Mouse (Mus musculus) liver, postnatal 0 days (tissue): ENCODE measurements at regions not wholly inside any gene's neighbourhood (a gene's known extent, or its start where the extent isn't known, plus 50 kb on each side); places are given as distances from the start of the nearest gene placed in this dataset.

ENCODE experiments used
- ATAC-seq: fragments of 200-750 bp; cut with Nextera tagmentation; 2 replicates; pipeline ENCODE4 v1.8.0; 2017; ENCODE audit warnings: mild to moderate bottlenecking, moderate library complexity
- DNase-seq: peaks from one replicate; pipeline ENCODE4 v3.0.0-alpha.2; 2016
- H3K27ac ChIP-seq: fragments of 300-500 bp; sonication (generic); 2 replicates; pipeline ENCODE4 v1.5.1; 2014; ENCODE audit warnings: antibody characterized with exemption, moderate library complexity, mild to moderate bottlenecking, low read depth
- H3K27me3 ChIP-seq: fragments of 300-500 bp; sonication (generic); 2 replicates; pipeline ENCODE4 v1.6.1; 2014; ENCODE audit warnings: low read length, control low read depth, mixed read lengths; ENCODE audit not compliant: insufficient read depth
- H3K36me3 ChIP-seq: fragments of 300-500 bp; sonication (generic); replicated peaks from 2 replicates; pipeline ENCODE4 v1.6.1; 2014; ENCODE audit warnings: mild to moderate bottlenecking, control low read depth, low read length, moderate library complexity, mixed read lengths; ENCODE audit not compliant: insufficient read depth
- H3K4me1 ChIP-seq: fragments of 300-500 bp; sonication (generic); 2 replicates; pipeline ENCODE4 v1.6.1; 2014; ENCODE audit warnings: antibody characterized with exemption, mild to moderate bottlenecking, control low read depth; ENCODE audit not compliant: insufficient read depth
- H3K4me2 ChIP-seq: fragments of 300-500 bp; sonication (generic); 2 replicates; pipeline ENCODE4 v1.6.1; 2014; ENCODE audit warnings: low read depth, mild to moderate bottlenecking, low read length, moderate library complexity, mixed read lengths
- H3K4me3 ChIP-seq: fragments of 300-500 bp; sonication (generic); 2 replicates; pipeline ENCODE4 v1.5.1; 2014; ENCODE audit warnings: low read depth, low read length
- H3K9ac ChIP-seq: fragments of 300-500 bp; sonication (generic); replicated peaks from 2 replicates; pipeline ENCODE4 v1.6.1; 2014; ENCODE audit warnings: mild to moderate bottlenecking, moderate library complexity
- H3K9me3 ChIP-seq: fragments of 300-500 bp; sonication (generic); 2 replicates; pipeline ENCODE4 v1.6.1; 2016; ENCODE audit warnings: mild to moderate bottlenecking, control low read depth, low read length, mixed read lengths
- CTCF ChIP-seq: sonication (generic); IDR thresholded peaks from 2 replicates; pipeline ENCODE4 v1.5.1; 2016; ENCODE audit warnings: antibody characterized with exemption, low read depth
- EP300 ChIP-seq: IDR thresholded peaks from 2 replicates; pipeline ENCODE4 v1.6.1; 2016; ENCODE audit warnings: antibody characterized with exemption, low read depth, mild to moderate bottlenecking
- WGBS: fragments of 180-500 bp; shearing (Covaris S2); extraction: QIAGEN DNeasy Blood & Tissue Kit; methylation state at CpG from one replicate; pipeline ENCODE4 v1.1.7; 2014; ENCODE audit not compliant: insufficient replicate concordance; 5-methylcytosine and 5-hydroxymethylcytosine counted together

GRCm38 (mm10) chr9:115481176-115481575 lies 171.0 kb upstream of the Stt3b start:
- no peak overlapping the region for H3K27ac ChIP-seq
- DNase-seq, result no peak
- no peak for TF ChIP-seq CTCF
- TF ChIP-seq EP300, result no peak
- 66% methylated on average over 5 of the region's 5 CpGs for whole genome bisulfite sequencing
- no peak overlapping the region for H3K9ac ChIP-seq
- H3K36me3 ChIP-seq, result no peaks in the 10 kb centered on the region
- H3K4me1 ChIP-seq, result peaks cover 18% of the 10 kb centered on the region
- no peak overlapping the region for H3K4me2 ChIP-seq
- H3K9me3 ChIP-seq, result no peaks in the 10 kb centered on the region
- no peak overlapping the region for H3K4me3 ChIP-seq
- no peak for ATAC-seq
- no peaks in the 10 kb centered on the region for H3K27me3 ChIP-seq

- Histone ChIP-seq H3K4me1 (peaks cover 13% of the 10 kb centered on the region), H3K9ac (no peak overlapping the region), H3K9me3 (no peaks in the 10 kb centered on the region), H3K36me3 (no peaks in the 10 kb centered on the region), H3K4me2 (no peak overlapping the region), H3K27ac (no peak overlapping the region), H3K27me3 (no peaks in the 10 kb centered on the region), H3K4me3 (no peak overlapping the region)
- no peak for ATAC-seq
- 71% methylated on average over 7 of the region's 7 CpGs for WGBS
- TF ChIP-seq CTCF, result no peak
- TF ChIP-seq EP300, result no peak
- no peak for DNase-seq
Observed at GRCm38 (mm10) chr9:115483024-115483423, 172.8 kb upstream of the Stt3b start.

- DNase-seq, result no peak
- Histone ChIP-seq H3K4me1 (peaks cover 7% of the 10 kb centered on the region), H3K36me3 (no peaks in the 10 kb centered on the region), H3K27ac (no peak overlapping the region), H3K4me2 (no peak overlapping the region), H3K4me3 (no peak overlapping the region), H3K9me3 (no peaks in the 10 kb centered on the region), H3K9ac (no peak overlapping the region), H3K27me3 (no peaks in the 10 kb centered on the region)
- TF ChIP-seq CTCF (no peak), EP300 (no peak)
- WGBS, result 38% methylated on average over 2 of the region's 2 CpGs
- ATAC-seq, result no peak
Observed at GRCm38 (mm10) chr9:115483721-115484120, 173.5 kb upstream of the Stt3b start.

GRCm38 (mm10) chr9:115484408-115484807 lies 174.2 kb upstream of the Stt3b start:
- WGBS, result 65% methylated on average over 1 of the region's 1 CpGs
- Histone ChIP-seq H3K4me1 (peaks cover 2% of the 10 kb centered on the region; the same call in 1 of the 2 replicates), H3K4me2 (no peak overlapping the region), H3K27ac (no peak overlapping the region), H3K9ac (no peak overlapping the region), H3K9me3 (no peaks in the 10 kb centered on the region), H3K4me3 (no peak overlapping the region), H3K27me3 (no peaks in the 10 kb centered on the region), H3K36me3 (no peaks in the 10 kb centered on the region)
- DNase-seq (no peak), ATAC-seq (no peak)
- TF ChIP-seq CTCF (no peak), EP300 (no peak)

- H3K4me3 ChIP-seq, result no peak overlapping the region
- TF ChIP-seq CTCF (no peak), EP300 (no peak)
- 60% methylated on average over 4 of the region's 4 CpGs for WGBS
Observed at GRCm38 (mm10) chr9:115485219-115485618, 175.0 kb upstream of the Stt3b start.

GRCm38 (mm10) chr9:115487175-115487760 lies 177.0 kb upstream of the Stt3b start:
- Histone ChIP-seq H3K27me3 (no peaks in the 10 kb centered on the region), H3K4me2 (no peak overlapping the region), H3K27ac (no peak overlapping the region), H3K36me3 (no peaks in the 10 kb centered on the region), H3K4me3 (no peak overlapping the region), H3K9ac (no peak overlapping the region), H3K9me3 (no peaks in the 10 kb centered on the region), H3K4me1 (no peaks in the 10 kb centered on the region)
- ATAC-seq, result no peak
- WGBS, result 75% methylated on average over 5 of the region's 5 CpGs
- TF ChIP-seq EP300 (no peak), CTCF (no peak)
- DNase-seq, result no peak

More at GRCm38 (mm10) chr9:115485219-115485618, 175.0 kb upstream of the Stt3b start:
- no peaks in the 10 kb centered on the region for H3K27me3 ChIP-seq
- H3K9me3 ChIP-seq, result no peaks in the 10 kb centered on the region
- ATAC-seq, result no peak
- H3K9ac ChIP-seq, result no peak overlapping the region
- H3K36me3 ChIP-seq, result no peaks in the 10 kb centered on the region
- H3K4me1 ChIP-seq, result no peaks in the 10 kb centered on the region
- no peak for DNase-seq
- no peak overlapping the region for H3K27ac ChIP-seq
- no peak overlapping the region for H3K4me2 ChIP-seq
